Mouse (Mus musculus): ENCODE measurements at regions not wholly inside any gene's neighbourhood (a gene's known extent, or its start where the extent isn't known, plus 50 kb on each side); places are given as distances from the start of the nearest gene placed in this dataset.

- WGBS = 32% methylated on average over 3 of the region's 3 CpGs
- Histone ChIP-seq H3K36me3 (ENCODE audit: insufficient read depth, low read length) (no peaks in the 10 kb centered on the region), H3K4me1 (ENCODE audit: insufficient read depth, low read depth, low read length) (peaks cover 8% of the 10 kb centered on the region; the same call in 1 of the 2 replicates), H3K4me2 (replicated peaks; ENCODE audit: low read depth, low read length) (no peak overlapping the region), H3K4me3 (ENCODE audit: low read depth, low read length) (no peak overlapping the region), H3K27ac (ENCODE audit: low read length) (no peak overlapping the region), H3K9ac (replicated peaks; ENCODE audit: low read depth) (no peak overlapping the region), H3K9me3 (ENCODE audit: low read length) (no peaks in the 10 kb centered on the region), H3K27me3 (replicated peaks; ENCODE audit: insufficient read depth, low read length) (no peaks in the 10 kb centered on the region)
- TF ChIP-seq CTCF (IDR thresholded peaks at IDR 0.05) = peak; percentile 16; the same call in 1 of the 2 replicates
- peak; percentile 34; the same call in 1 of the 2 replicates for TF ChIP-seq EP300 (IDR thresholded peaks at IDR 0.05)
- ATAC-seq (peak; percentile 79), DNase-seq (ENCODE audit: low spot score) (peak; percentile 85)
Measured at GRCm38 (mm10) chr3:14952169-14952729, 66.2 kb downstream of the Car2 start.

DNA sequence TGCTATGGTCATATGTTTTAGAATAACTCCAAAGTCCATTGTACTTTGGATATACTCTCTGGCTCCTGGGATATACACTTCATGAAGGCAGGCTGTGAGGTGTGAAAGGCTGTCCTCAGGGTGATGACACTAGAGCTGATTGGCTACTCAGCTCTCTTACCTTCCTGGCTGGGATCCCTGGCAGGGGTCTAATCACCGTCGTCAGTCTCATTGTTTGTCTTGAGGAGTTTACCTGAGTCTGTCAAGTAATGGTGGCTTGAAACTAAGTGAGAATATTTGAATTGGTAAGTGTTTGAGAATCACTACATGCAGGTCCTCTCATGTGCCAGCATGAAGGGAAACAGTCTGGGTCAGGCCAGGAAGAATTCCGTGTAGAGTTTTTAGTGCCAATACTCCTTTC lies 66.9 kb downstream of the Car2 start:
- H3K4me2 ChIP-seq (replicated peaks; ENCODE audit: low read depth, low read length) = no peak overlapping the region
- peak overlapping the region; percentile 3; the same call in 1 of the 2 replicates for H3K27ac ChIP-seq (ENCODE audit: low read length)
- no peak overlapping the region for H3K4me3 ChIP-seq (ENCODE audit: low read depth, low read length)
- H3K4me1 ChIP-seq (ENCODE audit: insufficient read depth, low read depth, low read length) = peaks cover 14% of the 10 kb centered on the region
- no peaks in the 10 kb centered on the region for H3K9me3 ChIP-seq (ENCODE audit: low read length)
- H3K27me3 ChIP-seq (replicated peaks; ENCODE audit: insufficient read depth, low read length) = no peaks in the 10 kb centered on the region
- H3K9ac ChIP-seq (replicated peaks; ENCODE audit: low read depth) = no peak overlapping the region
- no peak for TF ChIP-seq EP300 (IDR thresholded peaks at IDR 0.05)
- ATAC-seq (no peak), DNase-seq (ENCODE audit: low spot score) (no peak)
- H3K36me3 ChIP-seq (ENCODE audit: insufficient read depth, low read length) = no peaks in the 10 kb centered on the region
- 37% methylated on average over 3 of the region's 3 CpGs for WGBS

- Histone ChIP-seq H3K4me3 (ENCODE audit: low read depth, low read length) (no peak overlapping the region), H3K4me1 (ENCODE audit: insufficient read depth, low read depth, low read length) (peaks cover 23% of the 10 kb centered on the region), H3K4me2 (replicated peaks; ENCODE audit: low read depth, low read length) (no peak overlapping the region), H3K36me3 (ENCODE audit: insufficient read depth, low read length) (no peaks in the 10 kb centered on the region), H3K9me3 (ENCODE audit: low read length) (no peaks in the 10 kb centered on the region), H3K9ac (replicated peaks; ENCODE audit: low read depth) (no peak overlapping the region), H3K27ac (ENCODE audit: low read length) (no peak overlapping the region), H3K27me3 (replicated peaks; ENCODE audit: insufficient read depth, low read length) (no peaks in the 10 kb centered on the region)
- peak; percentile 84 for ATAC-seq
- WGBS = 28% methylated on average over 1 of the region's 1 CpGs
- DNase-seq (ENCODE audit: low spot score) = peak; percentile 86
- TF ChIP-seq EP300 (IDR thresholded peaks at IDR 0.05) (no peak), CTCF (IDR thresholded peaks at IDR 0.05) (no peak)
Measured at GRCm38 (mm10) chr3:14957481-14957880, 71.4 kb downstream of the Car2 start.

- 63% methylated on average over 1 of the region's 1 CpGs for WGBS
- TF ChIP-seq CTCF (IDR thresholded peaks at IDR 0.05) (no peak), EP300 (IDR thresholded peaks at IDR 0.05) (no peak)
Measured at GRCm38 (mm10) chr3:14958277-14958676, 72.2 kb downstream of the Car2 start.

GRCm38 (mm10) chr3:14959586-14959985 lies 73.5 kb downstream of the Car2 start:
- H3K4me2 ChIP-seq (replicated peaks; ENCODE audit: low read depth, low read length) = no peak overlapping the region
- no peak overlapping the region for H3K4me3 ChIP-seq (ENCODE audit: low read depth, low read length)
- peak overlapping the region; percentile 21 for H3K27ac ChIP-seq (ENCODE audit: low read length)
- peaks cover 19% of the 10 kb centered on the region for H3K4me1 ChIP-seq (ENCODE audit: insufficient read depth, low read depth, low read length)
- H3K27me3 ChIP-seq (replicated peaks; ENCODE audit: insufficient read depth, low read length) = no peaks in the 10 kb centered on the region
- no peak overlapping the region for H3K9ac ChIP-seq (replicated peaks; ENCODE audit: low read depth)
- H3K9me3 ChIP-seq (ENCODE audit: low read length) = no peaks in the 10 kb centered on the region
- DNase-seq (ENCODE audit: low spot score) (peak; percentile 84), ATAC-seq (peak; percentile 88)
- H3K36me3 ChIP-seq (ENCODE audit: insufficient read depth, low read length) = no peaks in the 10 kb centered on the region
- TF ChIP-seq CTCF (IDR thresholded peaks at IDR 0.05) (no peak), EP300 (IDR thresholded peaks at IDR 0.05) (peak; percentile 52; the same call in 1 of the 2 replicates)
- WGBS = 0% methylated on average over 1 of the region's 1 CpGs

More at GRCm38 (mm10) chr3:14958277-14958676, 72.2 kb downstream of the Car2 start:
- no peak overlapping the region for H3K4me2 ChIP-seq (replicated peaks; ENCODE audit: low read depth, low read length)
- H3K9ac ChIP-seq (replicated peaks; ENCODE audit: low read depth) = no peak overlapping the region
- no peak overlapping the region for H3K4me3 ChIP-seq (ENCODE audit: low read depth, low read length)
- H3K27ac ChIP-seq (ENCODE audit: low read length) = peak overlapping the region; percentile 63
- no peak for DNase-seq (ENCODE audit: low spot score)
- no peak for ATAC-seq
- H3K9me3 ChIP-seq (ENCODE audit: low read length) = no peaks in the 10 kb centered on the region
- H3K36me3 ChIP-seq (ENCODE audit: insufficient read depth, low read length) = no peaks in the 10 kb centered on the region
- no peaks in the 10 kb centered on the region for H3K27me3 ChIP-seq (replicated peaks; ENCODE audit: insufficient read depth, low read length)
- H3K4me1 ChIP-seq (ENCODE audit: insufficient read depth, low read depth, low read length) = peaks cover 19% of the 10 kb centered on the region

GRCm38 (mm10) chr3:14964795-14965194 lies 78.7 kb downstream of the Car2 start:
- DNase-seq (ENCODE audit: low spot score) (no peak), ATAC-seq (no peak)
- no peak overlapping the region for H3K9ac ChIP-seq (replicated peaks; ENCODE audit: low read depth)
- no peaks in the 10 kb centered on the region for H3K27me3 ChIP-seq (replicated peaks; ENCODE audit: insufficient read depth, low read length)
- no peaks in the 10 kb centered on the region for H3K9me3 ChIP-seq (ENCODE audit: low read length)
- H3K4me2 ChIP-seq (replicated peaks; ENCODE audit: low read depth, low read length) = no peak overlapping the region
- peaks cover 4% of the 10 kb centered on the region; the same call in 1 of the 2 replicates for H3K4me1 ChIP-seq (ENCODE audit: insufficient read depth, low read depth, low read length)
- no peaks in the 10 kb centered on the region for H3K36me3 ChIP-seq (ENCODE audit: insufficient read depth, low read length)
- 42% methylated on average over 5 of the region's 5 CpGs for WGBS
- H3K4me3 ChIP-seq (ENCODE audit: low read depth, low read length) = no peak overlapping the region
- H3K27ac ChIP-seq (ENCODE audit: low read length) = no peak overlapping the region
- no peak for TF ChIP-seq EP300 (IDR thresholded peaks at IDR 0.05)
- no peak for TF ChIP-seq CTCF (IDR thresholded peaks at IDR 0.05)
